Mouse (Mus musculus): ENCODE data around the gene Sema3f. TPM values are rescaled to one million over a fixed set of nuclear protein-coding genes. Genes with fewer than 3 reads are reported as not detected.
A peak's percentile ranks its signal among the peaks of the same experiment; 100 is the strongest.

The Sema3f gene
- total RNA-seq, 2 experiments from 2014 or later, result 17.7 to 18.0 TPM

- intact Hi-C loops (cut with DNase I), result no loop called here
- no peak for DNase-seq
Observed at GRCm38 (mm10) chr9:107668011-107668410, 42.3 kb downstream of the Sema3f start.

GRCm38 (mm10) chr9:107667219-107667618 is 43.1 kb downstream of the Sema3f start:
- peak; percentile 75 to 77 for DNase-seq
- intact Hi-C loops (cut with DNase I), result no loop called here

- intact Hi-C loops (cut with DNase I), result no loop called here
- DNase-seq, result peak; percentile 50 to 59
Observed at GRCm38 (mm10) chr9:107666751-107667205, 43.5 kb downstream of the Sema3f start.

GRCm38 (mm10) chr9:107665308-107665707 is 45.0 kb downstream of the Sema3f start:
- no peak for DNase-seq
- intact Hi-C loops (cut with DNase I), result no loop called here

GRCm38 (mm10) chr9:107663525-107663924 is 46.8 kb downstream of the Sema3f start:
- intact Hi-C loops (cut with DNase I), result no loop called here
- no peak for DNase-seq

- intact Hi-C loops (cut with DNase I), result no loop called here
Observed at GRCm38 (mm10) chr9:107662342-107662741, 47.9 kb downstream of the Sema3f start.

GRCm38 (mm10) chr9:107660777-107661176 is 49.5 kb downstream of the Sema3f start:
- intact Hi-C loops (cut with DNase I), result no loop called here
- no peak for DNase-seq

More at GRCm38 (mm10) chr9:107662342-107662741, 47.9 kb downstream of the Sema3f start:
- no peak for DNase-seq

- intact Hi-C loops (cut with DNase I), result no loop called here
- DNase-seq, result no peak
Observed at GRCm38 (mm10) chr9:107659961-107660360, 50.3 kb downstream of the Sema3f start.

GRCm38 (mm10) chr9:107659551-107659950 is 50.7 kb downstream of the Sema3f start:
- intact Hi-C loops (cut with DNase I), result no loop called here
- no peak for DNase-seq

DNA sequence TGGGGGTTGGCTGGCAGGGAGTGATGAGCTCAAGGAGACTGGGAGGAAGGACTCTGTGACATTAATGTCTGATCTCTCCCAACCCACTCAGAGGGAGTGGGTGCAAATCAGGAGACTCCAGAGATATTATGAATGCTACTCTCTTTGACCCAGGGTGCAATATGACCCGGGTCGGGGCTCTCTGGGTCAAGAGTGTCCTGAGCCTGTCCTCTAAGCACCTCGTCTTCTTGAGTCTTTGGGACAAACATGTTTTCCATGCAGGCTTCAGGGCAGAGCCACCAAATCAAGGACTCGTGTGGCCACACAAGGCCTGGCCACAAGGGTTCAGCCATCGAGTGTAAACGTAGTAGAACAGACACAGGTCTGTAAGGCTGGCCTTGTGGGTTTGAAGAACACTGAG is 52.2 kb downstream of the Sema3f start:
- intact Hi-C loops (cut with DNase I), result no loop called here
- DNase-seq, result no peak

DNA sequence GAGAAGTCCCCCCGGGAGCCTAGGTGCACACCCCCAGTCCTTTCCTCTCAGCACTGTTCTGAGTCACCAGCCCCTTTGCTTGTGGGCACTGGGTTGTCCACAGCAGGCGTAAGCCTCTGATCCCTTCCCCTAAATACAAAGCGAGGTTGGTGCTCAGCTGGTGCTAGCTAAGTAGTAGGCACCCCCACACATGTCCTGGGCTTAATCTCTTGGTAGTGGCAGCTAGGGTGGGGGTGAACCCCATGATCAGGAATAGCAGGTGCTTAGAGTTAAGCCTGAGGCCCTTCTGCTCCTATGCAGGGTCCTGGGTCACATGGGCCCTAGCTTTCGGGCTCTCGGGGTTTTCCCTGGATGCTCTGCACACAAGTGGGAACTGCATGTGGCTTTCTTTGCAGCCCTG is 53.1 kb downstream of the Sema3f start:
- intact Hi-C loops (cut with DNase I), result no loop called here
- DNase-seq, result no peak

- intact Hi-C loops (cut with DNase I), result no loop called here
- DNase-seq, result no peak
Observed at GRCm38 (mm10) chr9:107654585-107654984, 55.7 kb downstream of the Sema3f start.

- intact Hi-C loops (cut with DNase I), result no loop called here
Observed at GRCm38 (mm10) chr9:107653474-107653873, 56.8 kb downstream of the Sema3f start.

GRCm38 (mm10) chr9:107650708-107651481 is 59.4 kb downstream of the Sema3f start:
- intact Hi-C loops (cut with DNase I), result no loop called here
- no peak for DNase-seq

More at GRCm38 (mm10) chr9:107653474-107653873, 56.8 kb downstream of the Sema3f start:
- DNase-seq, result no peak

GRCm38 (mm10) chr9:107650225-107650624 is 60.0 kb downstream of the Sema3f start:
- intact Hi-C loops (cut with DNase I), result no loop called here

GRCm38 (mm10) chr9:107648767-107649166 is 61.5 kb downstream of the Sema3f start:
- intact Hi-C loops (cut with DNase I), result loop anchor here (5.0 kb wide), 1 partner anchor 89 kb away; no protein-coding TSS in a partner anchor
- DNase-seq, result no peak

More at GRCm38 (mm10) chr9:107650225-107650624, 60.0 kb downstream of the Sema3f start:
- DNase-seq, result no peak

DNA sequence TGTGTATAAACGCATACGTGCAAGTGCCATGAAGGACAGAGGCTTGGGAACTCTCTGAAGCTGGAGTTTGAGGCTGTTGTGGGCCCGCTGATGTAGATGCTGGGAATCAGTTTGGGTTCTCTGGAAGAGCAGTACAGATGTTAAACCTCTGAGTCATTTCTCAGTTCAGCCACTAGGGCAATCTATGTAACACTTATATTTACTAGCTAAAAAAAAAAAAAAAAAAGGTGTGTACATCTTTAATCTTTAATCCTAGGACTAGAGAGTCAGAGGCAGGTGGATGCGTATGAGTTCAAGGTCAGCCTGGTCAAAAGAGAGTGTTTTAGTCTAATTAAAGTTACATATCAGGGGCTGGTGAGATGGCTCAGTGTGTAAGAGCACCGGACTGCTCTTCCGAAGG is 63.3 kb downstream of the Sema3f start:
- no peak for DNase-seq
- intact Hi-C loops (cut with DNase I), result loop anchor here (5.0 kb wide), 1 partner anchor 90 kb away; no protein-coding TSS in a partner anchor

DNA sequence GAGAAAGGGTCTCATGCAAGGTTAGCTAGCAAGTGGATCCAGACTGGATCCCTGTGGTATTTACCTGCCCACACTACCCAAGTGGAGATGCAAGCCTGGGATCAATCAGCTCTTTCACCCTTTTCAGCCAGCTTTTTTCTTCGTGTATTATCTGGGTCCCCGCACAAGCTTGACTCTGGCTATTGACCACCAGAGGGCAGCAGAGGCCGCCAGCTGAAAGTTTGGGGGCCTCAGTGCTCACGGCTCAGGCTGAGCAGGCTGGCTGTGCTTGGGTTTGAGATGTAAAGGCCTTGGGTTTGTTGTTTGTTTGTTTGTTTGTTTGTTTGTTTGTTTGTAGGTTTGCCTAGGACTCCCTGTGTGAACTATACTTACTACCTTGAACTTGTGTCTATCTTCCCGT is 64.7 kb downstream of the Sema3f start:
- peak; percentile 84 to 89 for DNase-seq
- intact Hi-C loops (cut with DNase I), result loop anchor here (1.0 to 5.0 kb wide), 2 partner anchors 31 to 92 kb away; no protein-coding TSS in a partner anchor

GRCm38 (mm10) chr9:107645153-107645510 is 65.1 kb downstream of the Sema3f start:
- DNase-seq, result no peak
- intact Hi-C loops (cut with DNase I), result loop anchor here (1.0 to 5.0 kb wide), 2 partner anchors 31 to 92 kb away; no protein-coding TSS in a partner anchor

DNA sequence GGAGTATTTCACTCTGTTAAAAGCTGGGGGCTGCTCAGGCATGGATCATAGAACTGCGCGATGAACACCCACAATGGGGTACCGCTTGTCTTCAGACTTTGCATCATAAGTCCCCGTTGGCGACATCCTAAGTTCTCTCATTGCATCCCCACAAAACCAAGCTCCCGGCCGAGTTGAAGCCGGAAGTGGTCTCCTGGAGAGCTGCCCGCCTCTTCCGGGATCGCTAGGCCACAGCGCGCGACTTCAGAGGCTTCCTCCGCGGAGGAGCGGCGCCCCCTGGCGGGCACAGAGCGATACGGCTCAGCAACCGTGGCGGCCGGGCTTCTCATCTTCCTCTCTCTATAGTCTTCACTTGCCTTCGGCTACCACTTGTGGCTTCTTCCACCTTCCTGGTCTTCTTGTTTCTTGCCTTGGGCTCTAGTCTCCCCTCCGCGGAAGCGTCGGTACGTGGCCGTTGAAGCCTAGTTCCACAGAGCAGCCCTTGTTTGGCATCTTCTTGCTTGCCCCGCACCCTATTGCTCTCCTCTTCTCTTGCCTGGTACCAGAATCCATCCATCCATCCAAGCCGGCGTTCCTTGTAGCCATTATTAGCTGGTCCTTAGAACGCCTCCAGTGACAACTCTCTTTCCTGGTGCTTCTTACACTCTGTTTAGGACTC is 65.7 kb downstream of the Sema3f start:
- intact Hi-C loops (cut with DNase I), result loop anchor here (1.0 to 5.0 kb wide), 3 partner anchors 32 to 93 kb away; no protein-coding TSS in a partner anchor
- peak; percentile 96 to 98 for DNase-seq

GRCm38 (mm10) chr9:107643544-107644214 is 66.6 kb downstream of the Sema3f start:
- DNase-seq, result no peak
- intact Hi-C loops (cut with DNase I), result loop anchor here (1.0 to 2.0 kb wide), 2 partner anchors 21 to 41 kb away; no protein-coding TSS in a partner anchor
